In genomic region chr10:80136952-80137625, GRCm38 (mm10) we compare ENCODE assay signal across 8 mouse cellular contexts. TPM values are rescaled to one million over a fixed set of nuclear protein-coding genes. Genes with fewer than 3 reads are reported as not detected.
DNase-seq lines count a peak whose midpoint lies in the region; ATAC-seq lines count a peak whose summit lies in the region.

No protein-coding gene starts in this region.

- H3K9me3 ChIP-seq in embryonic facial prominence, embryonic 13.5 days: no peaks in the 10 kb centered on the region
- H3K9me3 ChIP-seq in intestine, embryonic 16.5 days (ENCODE audit: control insufficient read depth, low read length): no peaks in the 10 kb centered on the region
- H3K9me3 ChIP-seq in midbrain, embryonic 12.5 days: no peaks in the 10 kb centered on the region

- ATAC-seq in embryonic facial prominence, embryonic 13.5 days (ENCODE audit: insufficient number of reproducible peaks, insufficient read depth, low FRiP score, low TSS enrichment, low read depth): no peak
- ATAC-seq in intestine, embryonic 16.5 days: no peak
- ATAC-seq in midbrain, embryonic 12.5 days (ENCODE audit: low FRiP score, low read depth): no peak

- no peak overlapping the region for H3K27ac ChIP-seq in embryonic facial prominence, embryonic 13.5 days
- H3K27ac ChIP-seq in intestine, embryonic 16.5 days (ENCODE audit: low read length): no peak overlapping the region
- peak overlapping the region; percentile 91 for H3K27ac ChIP-seq in midbrain, embryonic 12.5 days (replicated peaks)

- H3K36me3 ChIP-seq in embryonic facial prominence, embryonic 13.5 days: peaks cover 31% of the 10 kb centered on the region
- no peaks in the 10 kb centered on the region for H3K36me3 ChIP-seq in intestine, embryonic 16.5 days (ENCODE audit: control insufficient read depth, insufficient read depth, low read length)
- peaks cover 32% of the 10 kb centered on the region for H3K36me3 ChIP-seq in midbrain, embryonic 12.5 days

- 5% methylated on average over 28 of the region's 29 CpGs for WGBS in embryonic facial prominence, embryonic 13.5 days
- 8% methylated on average over 27 of the region's 29 CpGs for WGBS in intestine, embryonic 16.5 days
- 3% methylated on average over 28 of the region's 29 CpGs for WGBS in midbrain, embryonic 12.5 days

- H3K4me1 ChIP-seq in embryonic facial prominence, embryonic 13.5 days: peaks cover 50% of the 10 kb centered on the region
- H3K4me1 ChIP-seq in intestine, embryonic 16.5 days (ENCODE audit: control insufficient read depth, insufficient read depth, low read length): peaks cover 36% of the 10 kb centered on the region
- H3K4me1 ChIP-seq in midbrain, embryonic 12.5 days: peaks cover 57% of the 10 kb centered on the region

- peak overlapping the region; percentile 62 for H3K9ac ChIP-seq in embryonic facial prominence, embryonic 13.5 days
- H3K9ac ChIP-seq in intestine, embryonic 16.5 days (ENCODE audit: low read depth, low read length): peak overlapping the region; percentile 45
- H3K9ac ChIP-seq in midbrain, embryonic 12.5 days (replicated peaks): peak overlapping the region; percentile 86

- peak overlapping the region; percentile 99 for H3K4me2 ChIP-seq in embryonic facial prominence, embryonic 13.5 days
- H3K4me2 ChIP-seq in intestine, embryonic 16.5 days (ENCODE audit: low read depth, low read length): peak overlapping the region; percentile 98
- peak overlapping the region; percentile 95 for H3K4me2 ChIP-seq in midbrain, embryonic 12.5 days (replicated peaks)

- peaks cover 35% of the 10 kb centered on the region for H3K27me3 ChIP-seq in embryonic facial prominence, embryonic 13.5 days
- peaks cover 14% of the 10 kb centered on the region; the same call in 1 of the 2 replicates for H3K27me3 ChIP-seq in intestine, embryonic 16.5 days (replicated peaks; ENCODE audit: control insufficient read depth, insufficient read depth, low read length)
- peaks cover 52% of the 10 kb centered on the region for H3K27me3 ChIP-seq in midbrain, embryonic 12.5 days

- peak; percentile 56 for DNase-seq in kidney, postnatal 10 days
- DNase-seq in kidney, adult 11 months: no peak
- DNase-seq in T-cell, adult 2 months (ENCODE audit: low spot score): peak; percentile 73
- DNase-seq in thymus, postnatal 25 days: peak; percentile 30
- DNase-seq in gastrocnemius, postnatal 25 days: no peak

- H3K4me3 ChIP-seq in embryonic facial prominence, embryonic 13.5 days: peak overlapping the region; percentile 70
- H3K4me3 ChIP-seq in intestine, embryonic 16.5 days (ENCODE audit: low read length): peak overlapping the region; percentile 73
- peak overlapping the region; percentile 66 for H3K4me3 ChIP-seq in midbrain, embryonic 12.5 days

RNA-seq across cellular contexts. Expression of gene Atp5d, which starts 1.3 kb away (rescaled TPM):
- polyA plus RNA-seq in embryonic facial prominence, embryonic 13.5 days (2015; fragmentation: Nextera tagmentation; extraction: Ambion mirVana): 491 and 513 TPM in 2 replicates
- 846 and 854 TPM in 2 replicates for polyA plus RNA-seq in intestine, embryonic 16.5 days (2015; fragmentation: Nextera tagmentation; extraction: Ambion mirVana)
- 379 and 384 TPM in 2 replicates for polyA plus RNA-seq in midbrain, embryonic 12.5 days (2016; fragmentation: Nextera tagmentation; extraction: Ambion mirVana)
- 100 to 1,000 TPM; 634 to 665 TPM for total RNA-seq in gastrocnemius, postnatal 25 days (2021)

RNA-seq across cellular contexts. Expression of gene Cbarp, which starts 3.5 kb away (rescaled TPM):
- 6.8 and 9.8 TPM in 2 replicates for polyA plus RNA-seq in embryonic facial prominence, embryonic 13.5 days (2015; fragmentation: Nextera tagmentation; extraction: Ambion mirVana)
- polyA plus RNA-seq in intestine, embryonic 16.5 days (2015; fragmentation: Nextera tagmentation; extraction: Ambion mirVana): 5.1 TPM in 2 replicates
- 19.3 and 20.0 TPM in 2 replicates for polyA plus RNA-seq in midbrain, embryonic 12.5 days (2016; fragmentation: Nextera tagmentation; extraction: Ambion mirVana)
- 1 to 10 TPM; 1.2 to 1.6 TPM for total RNA-seq in gastrocnemius, postnatal 25 days (2021)

RNA-seq across cellular contexts. Expression of gene Midn, which starts 11.0 kb away (rescaled TPM):
- polyA plus RNA-seq in embryonic facial prominence, embryonic 13.5 days (2015; fragmentation: Nextera tagmentation; extraction: Ambion mirVana): 21.2 and 25.7 TPM in 2 replicates
- 8.8 and 10.3 TPM in 2 replicates for polyA plus RNA-seq in intestine, embryonic 16.5 days (2015; fragmentation: Nextera tagmentation; extraction: Ambion mirVana)
- 41.7 and 46.4 TPM in 2 replicates for polyA plus RNA-seq in midbrain, embryonic 12.5 days (2016; fragmentation: Nextera tagmentation; extraction: Ambion mirVana)
- 10 to 100 TPM; 33.7 to 34.8 TPM for total RNA-seq in gastrocnemius, postnatal 25 days (2021)

RNA-seq across cellular contexts. Expression of gene Stk11, which starts 21.5 kb away (rescaled TPM):
- 18.5 and 19.0 TPM in 2 replicates for polyA plus RNA-seq in embryonic facial prominence, embryonic 13.5 days (2015; fragmentation: Nextera tagmentation; extraction: Ambion mirVana)
- 13.8 and 15.7 TPM in 2 replicates for polyA plus RNA-seq in intestine, embryonic 16.5 days (2015; fragmentation: Nextera tagmentation; extraction: Ambion mirVana)
- polyA plus RNA-seq in midbrain, embryonic 12.5 days (2016; fragmentation: Nextera tagmentation; extraction: Ambion mirVana): 16.7 and 20.3 TPM in 2 replicates
- total RNA-seq in gastrocnemius, postnatal 25 days (2021): 100 to 1,000 TPM in 1 of 2 experiments, 10 to 100 TPM in 1; 99.8 to 120 TPM

RNA-seq across cellular contexts. Expression of gene Cirbp, which starts 28.7 kb away (rescaled TPM):
- polyA plus RNA-seq in embryonic facial prominence, embryonic 13.5 days (2015; fragmentation: Nextera tagmentation; extraction: Ambion mirVana): 142 and 162 TPM in 2 replicates
- 53.2 and 62.6 TPM in 2 replicates for polyA plus RNA-seq in intestine, embryonic 16.5 days (2015; fragmentation: Nextera tagmentation; extraction: Ambion mirVana)
- 227 and 233 TPM in 2 replicates for polyA plus RNA-seq in midbrain, embryonic 12.5 days (2016; fragmentation: Nextera tagmentation; extraction: Ambion mirVana)
- 10 to 100 TPM; 17.3 to 21.4 TPM for total RNA-seq in gastrocnemius, postnatal 25 days (2021)

Comparison
In these comparisons a context has a peak if more than half of its experiments do, and no peak if none do; other contexts are left out.
1. DNase-seq: peak in kidney, postnatal 10 days (single experiment), T-cell, adult 2 months (single experiment) and thymus, postnatal 25 days (single experiment); none in kidney, adult 11 months (single experiment) and gastrocnemius, postnatal 25 days (single experiment).
2. Peak in every context shown above with its lines, with median percentiles within 50 percentile points of each other: H3K4me2 ChIP-seq, H3K4me3 ChIP-seq and H3K9ac ChIP-seq.